Mouse (Mus musculus): ENCODE results near the gene Tas2r129.
"Not testable (repeated sequence)": the region's sequence is repeated elsewhere in the genome, so short reads cannot be mapped to it uniquely, and the experiment has no call there.

Tas2r129 gene

DNA sequence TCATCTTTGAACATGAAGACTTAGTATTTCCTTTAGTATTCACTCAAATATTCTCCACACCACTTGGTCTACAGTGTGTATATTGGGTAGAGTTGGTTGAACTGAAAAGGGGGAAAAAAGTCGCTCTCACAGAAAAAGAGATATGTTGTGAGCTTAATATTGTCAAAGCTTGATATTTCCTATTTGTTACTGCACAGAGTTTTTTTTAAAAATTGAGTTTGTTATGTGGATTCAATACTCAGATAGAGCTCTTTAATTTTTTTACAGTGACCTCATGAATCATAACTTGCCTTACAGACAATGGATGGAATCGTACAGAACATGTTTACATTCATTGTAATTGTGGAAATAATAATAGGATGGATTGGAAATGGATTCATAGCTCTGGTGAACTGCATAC, at the start of gene Tas2r129:
Tas2r129 (plus strand) TSS at position 301 of the 400 bp plus-strand sequence.
- DNase-seq (ENCODE audit: low spot score), result no peak

DNA sequence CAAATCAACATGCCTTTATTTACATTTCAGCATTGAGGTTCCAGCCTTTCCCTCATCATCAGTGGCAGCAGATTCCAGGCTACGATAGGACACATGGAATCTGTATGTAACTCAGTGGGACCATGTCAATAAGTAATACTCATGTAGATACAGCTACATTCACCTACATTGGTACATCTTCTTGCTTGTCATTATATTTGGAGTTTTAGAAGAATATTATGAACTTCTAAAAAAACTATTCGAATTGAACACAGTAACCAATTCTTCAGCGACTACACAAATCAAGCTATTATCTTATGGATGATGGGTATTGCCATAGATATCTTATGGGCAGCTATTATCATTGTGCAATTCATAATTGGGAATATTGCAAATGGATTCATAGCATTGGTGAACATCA, 41.6 kb upstream of the Tas2r129 start, which contains the start of gene Tas2r125:
Tas2r125 (plus strand) TSS at position 301 of the 400 bp plus-strand sequence.
- DNase-seq (ENCODE audit: low spot score), result no peak

DNA sequence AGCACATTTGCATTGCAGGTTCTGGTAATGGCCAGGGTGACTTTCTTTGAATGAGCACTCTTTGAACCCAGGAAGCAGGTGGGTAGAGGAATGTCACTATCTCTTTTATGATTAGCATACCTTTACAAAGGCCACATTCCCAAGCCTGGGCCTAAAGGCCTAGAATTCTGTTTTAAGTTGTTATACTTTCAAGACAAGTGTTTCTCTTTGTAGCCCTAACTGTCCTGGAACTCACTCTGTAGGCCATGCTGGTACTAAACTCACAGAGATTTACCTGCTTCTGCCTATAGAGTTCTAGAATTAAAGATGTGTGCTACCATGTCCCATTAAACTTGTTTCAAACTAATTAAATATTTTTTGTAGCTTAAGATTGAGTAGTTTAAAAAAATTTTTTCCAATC, 9.5 kb upstream of the Tas2r129 start:
- not testable (repeated sequence) for DNase-seq (ENCODE audit: low spot score)

DNA sequence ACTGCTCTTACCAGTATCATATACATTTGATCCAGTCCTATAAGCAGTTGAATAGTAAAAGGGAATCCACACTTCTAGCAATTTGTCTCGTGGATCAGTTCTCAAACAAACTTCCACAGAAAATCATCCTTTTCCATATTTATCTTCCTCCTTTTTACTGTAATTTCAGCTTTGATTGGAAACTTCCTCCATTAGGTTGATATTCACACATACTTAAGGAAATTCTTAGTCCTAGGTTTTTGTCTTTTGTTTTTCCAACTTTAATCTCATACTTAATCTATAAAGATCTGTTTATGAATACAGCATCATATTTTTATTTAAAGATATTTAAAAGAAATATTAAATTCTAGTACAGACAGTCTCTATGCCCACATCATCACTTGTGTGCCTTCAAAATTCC, 6.9 kb downstream of the Tas2r129 start, which contains the start of gene Tas2r131:
Tas2r131 (minus strand) TSS at position 101 of the 400 bp plus-strand sequence.
- DNase-seq (ENCODE audit: low spot score), result no peak

DNA sequence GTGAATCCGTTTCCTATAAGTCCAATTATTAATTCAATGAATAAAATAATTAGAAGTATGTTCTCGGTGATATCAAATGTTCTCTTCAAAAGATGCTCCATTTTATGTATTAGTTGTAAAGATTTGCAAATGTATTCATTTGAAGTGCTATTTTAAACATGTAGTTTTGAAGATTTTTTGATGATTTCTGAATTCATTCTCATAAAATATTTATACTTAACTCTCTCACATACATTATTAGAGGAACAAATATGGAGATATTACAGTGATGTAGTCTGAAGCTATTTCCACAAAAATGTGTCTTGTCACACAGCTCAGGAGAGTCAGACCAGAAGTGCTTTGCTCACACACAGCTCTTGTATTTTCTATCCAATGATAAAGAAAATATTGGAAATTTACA, 30.0 kb downstream of the Tas2r129 start, which contains the start of gene Tas2r109:
Tas2r109 (minus strand) TSS at position 101 of the 400 bp plus-strand sequence.
- no peak for DNase-seq (ENCODE audit: low spot score)
